Mouse (Mus musculus) gastrocnemius, postnatal 25 days (tissue): ENCODE results near the gene Th. TPM values are rescaled to one million over a fixed set of nuclear protein-coding genes. Genes with fewer than 3 reads are reported as not detected.

Experiments
- DNase-seq: peaks from one replicate; pipeline ENCODE4 v3.0.0; 2022
- total RNA-seq, 2 experiments: library from RNA; stranded (reverse); gene quantifications; 1 replicate in 1 of 2; 2 replicates in 1 of 2; pipeline ENCODE4 v1.2.3; 2021

The Th gene
- total RNA-seq, 2 experiments from 2014 or later, result 2.2 TPM; not detected in 1

DNA sequence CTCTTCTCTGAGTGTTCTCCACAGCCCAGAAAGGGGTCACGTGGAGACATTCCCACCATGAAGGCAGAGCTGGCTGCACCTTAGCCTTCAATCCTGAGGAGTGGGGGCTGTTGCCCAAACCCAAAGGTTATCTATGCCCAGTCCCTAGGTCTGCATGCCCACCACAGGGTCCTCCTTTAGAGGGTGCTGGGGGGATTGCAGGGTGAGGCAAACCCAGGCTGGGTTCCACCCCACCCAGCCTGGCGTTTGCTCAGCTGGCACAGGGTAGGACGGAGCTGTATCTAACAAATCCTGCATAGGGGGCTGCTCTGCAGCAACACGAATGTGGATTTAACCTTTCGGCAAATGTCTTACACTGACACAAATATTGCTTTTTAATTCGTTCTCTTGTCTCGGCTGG is 29.2 kb downstream of the Th start:
- peak; percentile 2 for DNase-seq

DNA sequence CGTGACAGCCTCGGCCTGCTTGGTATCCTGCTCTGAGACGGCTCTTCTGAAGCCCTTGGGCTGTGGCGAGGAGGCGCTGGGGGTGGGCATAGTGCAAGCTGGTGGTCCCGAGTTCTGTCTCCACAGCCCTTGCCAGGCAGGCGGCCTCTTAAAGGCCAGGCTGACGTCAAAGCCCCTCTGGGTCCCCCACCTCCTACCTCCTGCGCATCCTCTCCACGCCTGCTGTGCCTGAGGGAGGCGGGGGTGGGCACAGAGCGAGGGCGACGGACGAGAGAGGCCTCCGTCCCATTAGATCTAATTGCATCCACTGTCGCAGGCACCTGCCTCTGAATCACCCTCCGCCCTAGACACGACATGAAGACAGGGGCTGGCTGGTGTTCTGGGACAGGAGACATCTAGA is 31.1 kb downstream of the Th start:
- no peak for DNase-seq

DNA sequence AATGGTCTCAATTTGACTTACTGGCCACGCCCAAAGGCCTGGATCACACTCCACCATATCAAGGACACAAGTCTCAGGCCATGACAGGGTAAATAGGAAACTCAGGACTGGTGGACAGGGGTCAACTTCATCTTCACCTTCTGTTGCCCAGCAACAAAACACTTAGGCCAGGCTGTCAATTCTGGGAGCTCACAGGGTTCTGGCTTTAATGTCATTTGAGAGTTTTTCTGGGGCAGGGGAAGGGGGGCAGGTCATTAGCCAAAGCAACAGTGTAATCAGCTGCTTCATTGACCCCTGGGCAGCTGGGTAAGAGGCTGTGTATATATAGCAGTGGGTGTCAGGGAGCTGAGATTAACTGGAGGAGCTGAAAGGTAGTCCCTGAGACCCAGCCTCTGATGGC is 33.5 kb downstream of the Th start:
- no peak for DNase-seq

DNA sequence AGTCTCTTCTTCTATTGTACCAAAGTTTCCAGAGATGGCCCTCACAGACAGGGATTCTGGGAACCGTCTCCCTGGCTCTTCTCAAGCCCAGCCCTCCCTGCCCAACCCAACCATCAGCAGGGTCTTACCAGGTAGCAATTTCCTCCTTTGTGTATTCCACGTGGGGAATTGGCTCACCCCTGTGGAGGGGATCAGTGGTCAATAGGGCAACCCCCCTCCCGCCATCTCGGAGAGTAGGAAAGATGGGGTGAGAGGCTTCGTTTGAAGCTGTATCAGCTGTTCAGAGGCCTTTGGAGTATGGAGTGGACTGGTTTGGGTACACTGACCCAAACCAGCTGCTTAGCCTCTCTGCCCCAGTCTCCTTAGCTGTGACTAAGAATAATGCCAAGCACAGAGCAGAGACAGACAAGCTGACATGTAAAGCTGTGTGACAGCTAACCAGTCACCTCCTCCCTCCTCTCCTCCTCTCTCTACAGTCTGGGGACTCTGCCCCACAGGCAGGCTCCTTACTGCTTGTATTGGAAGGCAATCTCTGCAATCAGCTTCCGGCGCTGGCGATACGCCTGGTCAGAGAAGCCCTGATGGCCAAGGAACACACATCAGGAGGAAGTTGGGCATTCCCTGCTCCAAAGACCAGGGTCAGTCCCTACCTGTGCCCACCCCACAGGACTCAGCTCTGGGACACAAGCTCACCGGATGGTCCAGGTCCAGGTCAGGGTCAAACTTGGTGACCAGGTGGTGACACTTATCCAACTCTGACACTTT is 34.8 kb downstream of the Th start:
- DNase-seq, result no peak

DNA sequence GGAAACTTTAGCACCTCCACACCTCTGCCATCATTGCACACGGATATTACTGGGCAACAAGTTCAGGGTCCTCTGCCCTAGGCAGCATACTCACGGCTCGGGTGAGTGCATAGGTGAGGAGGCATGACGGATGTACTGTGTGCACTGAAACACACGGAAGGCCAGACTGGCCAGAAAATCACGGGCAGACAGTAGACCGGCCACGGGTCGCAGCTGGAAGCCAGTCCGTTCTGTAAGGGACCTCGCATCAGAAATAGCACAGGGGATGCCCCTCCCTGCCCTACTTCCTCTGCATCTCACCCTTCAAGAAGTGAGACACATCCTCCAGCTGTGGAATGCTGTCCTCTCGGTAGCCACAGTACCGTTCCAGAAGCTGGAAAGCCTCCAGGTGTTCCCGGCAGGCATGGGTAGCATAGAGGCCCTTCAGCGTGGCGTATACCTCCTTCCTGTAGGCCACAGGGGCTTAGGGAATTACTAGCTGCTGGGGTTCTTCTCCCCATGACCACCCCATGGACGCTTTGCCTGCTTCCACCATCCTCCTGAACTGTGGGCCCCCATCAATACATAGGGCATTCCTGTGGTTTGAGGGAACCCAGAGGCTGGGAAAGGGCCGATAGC is 35.6 kb downstream of the Th start:
- no peak for DNase-seq

DNA sequence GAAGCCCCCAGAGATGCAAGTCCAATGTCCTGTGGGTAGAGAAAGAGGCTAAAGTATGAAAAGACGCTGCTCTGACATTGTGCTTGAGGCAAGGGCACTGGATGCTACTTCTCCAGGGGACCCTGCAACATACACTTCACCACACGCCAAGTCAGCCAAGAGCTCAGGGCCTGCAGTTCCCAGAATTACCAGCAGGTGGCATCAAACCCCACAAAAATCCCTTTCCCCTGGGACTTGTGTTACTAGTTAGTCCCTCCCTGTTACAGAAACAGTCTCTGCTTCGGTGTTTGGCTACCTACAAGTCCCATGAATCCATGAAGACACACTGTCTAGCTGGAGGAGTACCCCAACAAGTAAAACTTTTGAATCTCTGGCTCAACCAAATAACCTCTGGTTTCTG is 36.3 kb downstream of the Th start:
- DNase-seq, result peak; percentile 55

DNA sequence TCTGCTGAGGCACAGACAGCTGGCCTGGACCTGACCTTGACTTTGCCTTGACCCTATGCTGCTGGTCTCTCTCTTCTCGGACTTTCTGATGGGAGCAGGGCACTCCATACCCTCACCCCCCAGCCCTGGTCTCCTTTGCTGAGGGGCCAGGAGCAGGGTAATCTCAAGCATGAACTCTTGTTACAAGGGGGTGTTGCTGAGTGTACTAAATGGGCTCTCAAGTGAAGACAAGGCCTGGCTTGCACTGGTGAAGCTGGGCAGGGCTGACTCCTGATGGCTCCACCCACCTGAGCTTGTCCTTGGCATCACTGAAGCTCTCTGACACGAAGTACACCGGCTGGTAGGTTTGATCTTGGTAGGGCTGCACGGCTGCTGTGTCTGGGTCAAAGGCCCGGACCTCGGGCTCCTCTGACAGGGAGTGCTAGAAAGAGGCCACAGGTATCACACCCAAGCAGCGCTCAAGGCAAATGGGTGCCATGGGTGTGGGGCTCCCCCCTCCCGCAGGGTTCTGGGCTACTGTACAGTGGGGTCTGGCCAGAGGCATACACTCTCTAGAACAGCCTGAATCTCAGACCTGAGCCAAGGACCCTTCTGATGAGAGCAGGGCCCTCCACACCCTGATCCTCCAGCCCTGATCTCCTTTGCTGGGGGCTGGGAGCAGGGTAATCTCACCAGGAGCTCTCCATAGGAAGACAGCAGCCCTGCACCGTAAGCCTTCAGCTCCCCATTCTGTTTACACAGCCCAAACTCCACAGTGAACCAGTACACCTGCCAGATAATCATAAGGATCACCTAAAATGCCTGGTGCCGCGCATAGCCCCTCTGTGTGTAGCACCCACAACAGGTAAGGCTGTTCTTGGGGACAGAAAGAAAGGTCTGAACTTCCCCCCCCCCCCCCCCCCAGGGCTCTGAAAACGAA is 36.9 kb downstream of the Th start:
- DNase-seq, result no peak

DNA sequence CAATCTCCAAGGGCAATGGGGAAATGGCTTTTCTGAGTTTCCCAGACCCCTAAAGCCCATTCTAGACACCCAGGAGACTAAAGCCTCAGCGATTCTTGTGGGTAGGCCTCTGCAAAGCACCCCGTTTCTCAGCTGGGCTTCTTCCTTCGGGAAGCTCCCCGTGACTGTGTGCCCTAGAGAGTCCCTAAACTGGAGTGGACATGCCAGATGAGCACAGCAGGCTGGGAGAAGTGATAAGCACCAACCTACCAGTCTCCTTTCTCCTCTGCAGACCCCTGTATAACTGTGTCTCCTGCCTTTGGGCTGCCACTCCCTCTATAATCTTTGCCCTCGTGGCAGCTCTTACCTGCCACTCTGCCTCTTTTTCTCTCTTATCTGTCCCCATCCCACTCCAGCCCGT is 37.6 kb downstream of the Th start:
- no peak for DNase-seq

DNA sequence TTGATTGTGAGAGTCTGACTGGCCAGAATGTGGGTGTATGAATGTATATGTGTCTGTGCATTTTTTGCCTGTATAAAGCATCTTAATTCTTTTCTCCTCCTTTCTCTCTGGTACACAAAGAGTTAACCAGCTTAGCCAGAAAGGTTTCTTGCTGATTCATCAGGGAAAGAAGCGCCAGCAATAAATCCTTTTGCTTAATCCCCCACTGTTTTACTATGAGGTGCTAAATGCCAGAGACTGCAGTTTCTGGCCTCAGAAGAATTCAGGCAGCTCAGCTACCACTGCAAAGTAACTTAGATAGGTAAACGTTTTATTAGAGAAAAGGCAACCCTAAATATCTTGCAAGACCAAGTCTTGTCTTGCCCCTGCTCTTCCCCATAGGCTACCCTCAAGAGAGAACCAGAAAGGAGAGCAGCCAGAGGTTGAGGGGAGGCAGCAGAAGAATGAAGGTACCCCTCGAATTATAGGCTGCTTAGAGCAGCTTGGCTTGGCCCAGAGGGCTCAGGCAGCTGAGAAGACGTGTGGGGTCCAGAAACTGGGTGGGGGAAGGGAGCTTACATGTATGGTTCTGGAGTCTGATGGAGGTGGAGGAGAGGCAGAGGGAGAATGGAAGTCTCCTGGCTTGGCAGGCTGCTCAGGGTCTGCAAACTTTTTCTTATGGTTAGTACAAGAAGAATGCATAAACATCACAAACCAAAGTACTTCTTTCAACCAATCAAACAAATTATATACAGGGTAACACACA is 61.3 kb downstream of the Th start:
- no peak for DNase-seq

DNA sequence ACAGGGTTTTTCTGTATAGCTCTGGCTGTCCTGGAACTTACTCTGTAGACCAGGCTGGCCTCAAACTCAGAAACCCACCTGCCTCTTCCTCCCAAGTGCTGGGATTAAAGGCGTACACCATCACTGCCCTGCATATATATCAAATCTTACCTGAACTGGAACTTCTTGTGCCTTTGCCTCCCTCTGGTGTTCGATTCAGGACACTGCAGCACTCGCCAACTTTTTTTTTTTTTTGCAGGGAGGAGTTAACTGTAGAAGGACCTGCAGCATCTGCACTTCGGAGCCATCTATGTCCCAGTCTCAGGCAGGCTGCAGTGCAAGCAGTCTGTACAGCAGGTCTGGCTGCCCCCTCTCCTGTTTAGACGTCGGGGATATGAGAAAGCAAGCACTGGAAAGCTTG is 80.2 kb downstream of the Th start:
- DNase-seq, result no peak

Other genes starting within 250 kb of the Th start
- not detected for gene Ins2, start 187.7 kb downstream of the Th start, total RNA-seq
- not detected for gene Ascl2, start 38.1 kb upstream of the Th start, total RNA-seq
- under 1 TPM; 0.23 to 0.27 TPM for gene Tspan32, start 73.9 kb upstream of the Th start, total RNA-seq
- gene Cd81, start 121.6 kb upstream of the Th start, total RNA-seq, result 100 to 1,000 TPM; 118 to 130 TPM
- 1 to 10 TPM; 7.4 to 8.6 TPM for gene Tssc4, start 138.1 kb upstream of the Th start, total RNA-seq
- gene Trpm5, start 163.5 kb upstream of the Th start, total RNA-seq, result under 1 TPM in 1 of 2 experiments, not detected in 1; 0.13 TPM
- under 1 TPM; 0.33 to 0.80 TPM for gene Kcnq1, start 175.2 kb upstream of the Th start, total RNA-seq